Mouse (Mus musculus) mouse embryonic stem cell (cell line): ENCODE measurements around the gene Galnt6.

Experiments used
- in situ Hi-C, 2 experiments: fragments of 300-500 bp; cut with MboI; formaldehyde crosslinking; loops; 1 replicate in 1 of 2; 3 replicates in 1 of 2; pipeline ENCODE4 v1.14.3; 2019 to 2020; ENCODE audit warnings: low sequenced_read_pairs in 2 of 2, low pct_unique_long_range_greater_than_20kb in 1 of 2, mixed read lengths in 1 of 2; ENCODE audit not compliant: unreplicated experiment in 1 of 2

Gene Galnt6

DNA sequence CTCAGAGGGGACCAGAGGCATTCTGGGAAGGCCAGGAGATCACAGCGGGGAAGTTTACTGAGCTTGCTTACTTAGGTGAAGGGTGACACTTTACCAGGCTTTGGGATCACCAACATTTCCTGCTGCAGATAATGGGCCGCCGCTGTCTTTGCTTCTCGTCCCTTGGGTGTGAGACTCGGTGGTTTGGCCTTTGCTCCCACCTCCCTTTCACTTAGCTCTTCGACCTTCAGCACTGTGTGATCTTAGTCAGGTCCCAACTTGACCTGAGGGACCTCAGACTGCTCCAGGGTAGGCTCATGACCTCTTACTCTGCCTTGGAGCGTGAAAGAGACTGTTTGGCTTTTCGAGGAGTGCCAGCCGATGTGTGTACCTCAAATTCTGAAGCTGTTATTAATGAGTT lies 1.9 kb upstream of the Galnt6 start:
- in situ Hi-C loops, result no loop called here

DNA sequence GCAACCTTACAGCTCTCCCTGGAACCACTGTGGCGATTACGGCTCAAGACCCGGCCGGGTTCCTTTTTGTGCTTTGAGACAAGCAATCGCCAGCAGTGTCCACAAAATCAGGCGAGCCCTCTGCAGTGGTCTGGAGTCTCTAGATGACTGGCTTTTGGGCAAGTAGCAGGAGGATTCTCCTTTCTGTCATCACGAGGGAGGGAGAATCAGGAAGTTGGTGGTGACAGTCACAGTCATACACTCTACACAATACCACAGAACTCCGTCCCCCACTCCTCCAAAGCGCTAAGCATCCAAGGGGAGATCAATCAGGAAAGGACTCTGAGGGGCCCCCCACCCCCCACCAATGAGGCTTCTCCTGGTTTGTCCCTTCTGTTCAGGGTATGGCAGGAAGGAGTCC lies 590 bp downstream of the Galnt6 start:
- in situ Hi-C loops, result no loop called here

DNA sequence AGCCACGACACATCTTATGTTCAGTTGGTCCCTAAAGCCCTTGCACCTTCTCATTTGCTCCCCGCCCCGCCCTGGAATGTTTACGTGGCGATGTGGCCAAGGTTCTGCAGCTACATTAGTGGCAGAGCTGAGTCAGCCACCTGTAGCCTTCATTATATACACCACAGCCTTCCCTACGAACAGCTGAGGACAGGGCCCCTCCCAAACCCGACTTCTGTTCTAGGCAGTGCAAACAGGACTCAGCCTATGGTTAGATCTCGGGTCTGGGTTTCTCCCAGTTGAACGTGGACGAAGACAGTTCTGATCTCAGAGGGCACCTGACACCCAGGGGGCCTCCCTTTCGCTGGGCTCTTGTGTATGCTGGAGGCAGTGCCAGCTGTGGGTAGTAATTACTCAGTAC lies 1.3 kb downstream of the Galnt6 start:
- in situ Hi-C loops, result no loop called here

DNA sequence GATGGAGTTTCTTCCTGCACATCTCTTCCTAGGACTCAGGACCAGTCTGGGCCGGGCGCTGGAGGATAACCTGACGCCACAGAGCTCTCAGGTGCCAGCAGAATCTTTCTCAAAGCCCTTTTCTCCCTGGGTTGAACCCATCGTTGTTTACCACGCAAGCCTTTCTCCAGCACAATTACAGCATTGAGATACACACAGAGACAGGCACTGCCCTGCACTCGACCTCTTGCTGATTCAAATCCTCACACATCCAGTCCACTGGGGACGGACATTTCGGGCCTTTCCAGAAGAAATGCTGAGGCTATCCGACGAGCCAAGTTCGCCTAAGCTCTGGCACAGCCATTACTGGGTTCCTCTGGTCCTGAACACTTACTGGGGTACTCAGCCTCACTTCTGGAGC lies 2.5 kb downstream of the Galnt6 start:
- in situ Hi-C loops, result no loop called here

- in situ Hi-C loops, result no loop called here
Measured at GRCm38 (mm10) chr15:100723505-100723904, 5.7 kb downstream of the Galnt6 start.

DNA sequence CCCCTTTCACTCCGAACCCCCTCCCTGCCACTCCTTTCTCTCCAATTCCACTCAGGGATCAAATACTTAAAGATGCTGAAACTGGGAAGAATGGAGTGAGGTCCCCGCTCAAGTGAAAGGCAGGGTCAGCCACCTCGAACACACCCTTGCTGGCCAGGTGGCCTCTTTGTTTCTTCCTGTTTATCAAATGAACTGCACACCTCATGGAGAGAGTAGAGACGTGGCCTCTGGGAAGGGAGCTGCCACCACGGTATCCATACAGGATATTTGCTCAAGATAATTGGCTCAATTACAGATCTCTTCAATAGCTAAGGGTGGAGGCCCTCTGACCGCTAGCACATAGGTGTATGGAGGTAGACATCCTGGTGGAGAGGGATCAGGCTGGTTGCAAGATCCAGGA lies 6.6 kb downstream of the Galnt6 start:
- in situ Hi-C loops, result no loop called here

DNA sequence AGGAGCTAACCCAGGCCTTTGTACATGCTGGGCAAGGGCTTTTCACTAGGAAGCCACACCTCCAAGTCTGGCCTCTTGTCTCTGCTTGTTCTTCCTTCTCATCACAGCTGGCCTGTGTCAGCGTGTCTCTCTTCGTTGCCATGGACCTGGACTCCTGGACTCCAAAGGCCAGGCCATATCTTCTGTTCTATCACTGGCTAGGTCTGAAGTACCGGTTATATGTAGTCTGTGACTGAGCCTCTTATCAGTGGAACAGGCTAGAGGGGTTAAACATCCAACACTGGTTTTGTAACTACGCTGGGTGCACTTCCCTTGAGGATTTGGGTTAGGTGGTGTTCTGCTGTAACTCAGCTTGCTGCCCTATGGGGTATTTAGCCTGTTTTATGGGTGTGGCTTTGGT lies 7.2 kb downstream of the Galnt6 start:
- in situ Hi-C loops, result no loop called here

GRCm38 (mm10) chr15:100721445-100721844 lies 7.7 kb downstream of the Galnt6 start:
- in situ Hi-C loops, result no loop called here

- in situ Hi-C loops, result no loop called here
Measured at GRCm38 (mm10) chr15:100720066-100720465, 9.1 kb downstream of the Galnt6 start.

- in situ Hi-C loops, result no loop called here
Measured at GRCm38 (mm10) chr15:100719217-100719616, 10.0 kb downstream of the Galnt6 start.

GRCm38 (mm10) chr15:100718572-100718971 lies 10.6 kb downstream of the Galnt6 start:
- in situ Hi-C loops, result no loop called here

- in situ Hi-C loops, result no loop called here
Measured at GRCm38 (mm10) chr15:100717933-100718332, 11.2 kb downstream of the Galnt6 start.

GRCm38 (mm10) chr15:100715399-100715993 lies 13.7 kb downstream of the Galnt6 start:
- in situ Hi-C loops, result no loop called here

GRCm38 (mm10) chr15:100714470-100714869 lies 14.7 kb downstream of the Galnt6 start:
- in situ Hi-C loops, result no loop called here

- in situ Hi-C loops, result no loop called here
Measured at GRCm38 (mm10) chr15:100710838-100711237, 18.3 kb downstream of the Galnt6 start.

GRCm38 (mm10) chr15:100708433-100709078 lies 20.6 kb downstream of the Galnt6 start:
- in situ Hi-C loops, result no loop called here

- in situ Hi-C loops, result no loop called here
Measured at GRCm38 (mm10) chr15:100706226-100706625, 22.9 kb downstream of the Galnt6 start.

DNA sequence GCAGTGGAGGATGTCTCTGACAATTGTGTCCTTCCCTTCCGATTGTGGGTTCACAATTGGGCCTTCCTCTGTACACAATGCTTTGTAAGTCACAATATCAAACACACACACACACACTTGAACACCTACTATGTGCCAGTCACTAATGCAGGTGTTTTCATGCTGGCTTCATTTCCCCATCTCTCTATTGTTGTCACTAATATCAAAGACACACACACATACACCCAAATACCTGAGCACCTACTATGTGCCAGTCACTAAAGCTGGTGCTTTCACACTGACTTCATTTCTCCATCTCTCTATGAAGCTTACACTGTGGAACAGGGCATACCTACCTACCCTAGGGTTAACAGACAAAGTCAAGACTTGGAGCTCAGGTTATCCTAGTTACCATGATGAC lies 23.8 kb downstream of the Galnt6 start:
- in situ Hi-C loops, result no loop called here

DNA sequence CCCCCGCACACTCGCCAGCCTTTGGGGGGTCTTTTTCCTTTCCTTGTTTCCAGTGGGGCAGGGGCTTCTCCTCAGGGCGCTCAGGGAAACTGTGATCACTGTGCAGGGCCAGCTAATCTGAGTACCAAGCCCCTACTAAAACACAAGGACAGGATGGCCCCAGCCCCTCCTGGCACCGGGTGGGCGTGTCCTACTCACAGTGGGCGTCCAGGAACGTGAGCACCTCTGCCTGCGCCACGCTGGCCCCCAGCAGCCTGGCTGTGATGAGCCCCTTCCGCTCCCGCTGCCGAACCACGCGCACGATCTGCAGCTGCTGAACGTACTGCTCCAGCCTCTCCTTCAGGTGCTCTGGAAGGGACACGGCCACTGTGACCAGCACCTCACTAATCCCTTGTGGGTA lies 25.3 kb downstream of the Galnt6 start:
- in situ Hi-C loops, result no loop called here

GRCm38 (mm10) chr15:100701856-100702255 lies 27.3 kb downstream of the Galnt6 start:
- in situ Hi-C loops, result no loop called here
